Mouse (Mus musculus) heart, adult 11 months (tissue): ENCODE measurements around the gene Lsmem1.
A peak's percentile ranks its signal among the peaks of the same experiment; 100 is the strongest.
"Not testable (repeated sequence)": the region's sequence is repeated elsewhere in the genome, so short reads cannot be mapped to it uniquely, and the experiment has no call there.

Experiments used
- DNase-seq: peaks from one replicate; pipeline ENCODE4 v3.0.0; 2022

Gene Lsmem1

DNA sequence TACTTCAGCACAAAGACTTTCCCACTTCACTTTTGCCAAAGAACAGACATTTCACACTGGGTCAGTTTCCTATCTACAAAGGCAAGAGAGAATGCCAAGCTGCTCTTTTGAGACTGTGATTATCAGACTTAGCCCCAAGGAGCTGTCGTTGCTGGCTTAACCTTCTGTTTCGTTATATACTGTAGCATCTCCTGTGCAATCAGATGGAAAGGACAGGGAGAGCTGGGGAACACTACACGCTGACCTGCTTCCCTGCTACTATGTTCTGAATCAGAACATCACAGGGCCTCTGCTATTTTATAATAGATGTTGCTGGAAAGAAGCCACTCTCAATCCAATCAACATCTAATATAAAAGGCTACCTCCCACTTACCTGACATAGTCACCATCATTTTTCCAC, 9.8 kb upstream of the Lsmem1 start:
- peak; percentile 42 for DNase-seq

DNA sequence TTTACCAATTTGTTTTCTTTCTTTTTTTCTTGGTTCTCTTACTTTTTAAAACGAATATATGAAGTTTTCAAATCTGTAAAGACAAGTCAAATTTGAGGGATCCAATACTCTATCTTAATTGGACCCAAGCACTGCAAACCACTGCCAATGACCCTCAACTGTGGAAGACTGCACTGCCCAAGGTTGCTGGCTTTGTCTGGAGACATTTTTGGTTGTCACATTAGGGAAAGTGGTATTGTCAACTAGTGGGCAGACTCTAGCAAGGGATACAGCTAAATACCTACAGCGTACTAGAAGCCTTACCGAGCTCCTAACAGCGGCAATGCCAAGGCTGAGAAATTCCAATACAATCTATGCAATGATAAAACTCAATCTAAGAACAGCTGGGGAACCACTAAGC, 8.6 kb upstream of the Lsmem1 start:
- peak; percentile 62 for DNase-seq

DNA sequence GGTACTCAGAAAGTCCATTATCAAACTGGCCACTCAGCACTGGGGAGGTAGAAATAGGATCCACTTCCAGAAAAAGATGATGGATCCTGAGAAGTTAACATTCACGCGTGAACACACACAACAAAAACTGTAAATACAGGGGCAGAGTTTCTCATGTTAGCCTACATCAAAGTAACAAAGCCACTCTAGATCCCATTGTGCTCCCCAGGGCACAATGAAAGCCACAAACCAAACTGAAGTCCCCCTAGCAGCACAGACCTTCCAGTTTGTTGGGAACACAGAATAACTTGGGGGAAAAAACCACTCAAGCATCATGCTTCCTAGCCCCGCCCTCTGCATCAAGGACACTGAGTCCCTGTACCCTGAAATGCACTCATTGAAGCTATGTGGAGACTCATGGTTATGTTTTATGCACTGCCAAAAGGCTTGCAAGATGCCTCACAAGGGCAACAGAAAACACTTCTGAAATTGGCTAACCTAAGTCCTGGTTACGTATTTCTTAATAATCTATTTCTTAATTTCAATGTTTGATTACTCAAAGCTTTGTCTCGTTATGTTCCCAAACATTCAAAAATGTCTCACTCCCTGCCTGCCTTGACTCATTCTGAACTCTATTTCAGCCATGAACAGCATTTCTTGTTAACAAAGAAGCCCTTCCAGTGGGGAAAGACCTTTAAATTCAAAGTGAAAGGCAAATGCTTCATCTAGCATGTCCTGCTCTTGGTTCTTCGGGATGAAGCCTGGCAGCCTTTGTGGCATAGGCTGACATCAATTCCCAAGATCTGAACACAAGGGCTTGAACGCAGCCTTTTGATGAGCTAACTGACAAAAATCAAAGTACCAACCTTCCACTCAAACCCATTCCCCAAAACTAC, 3.1 kb upstream of the Lsmem1 start:
- DNase-seq: peak; percentile 57

DNA sequence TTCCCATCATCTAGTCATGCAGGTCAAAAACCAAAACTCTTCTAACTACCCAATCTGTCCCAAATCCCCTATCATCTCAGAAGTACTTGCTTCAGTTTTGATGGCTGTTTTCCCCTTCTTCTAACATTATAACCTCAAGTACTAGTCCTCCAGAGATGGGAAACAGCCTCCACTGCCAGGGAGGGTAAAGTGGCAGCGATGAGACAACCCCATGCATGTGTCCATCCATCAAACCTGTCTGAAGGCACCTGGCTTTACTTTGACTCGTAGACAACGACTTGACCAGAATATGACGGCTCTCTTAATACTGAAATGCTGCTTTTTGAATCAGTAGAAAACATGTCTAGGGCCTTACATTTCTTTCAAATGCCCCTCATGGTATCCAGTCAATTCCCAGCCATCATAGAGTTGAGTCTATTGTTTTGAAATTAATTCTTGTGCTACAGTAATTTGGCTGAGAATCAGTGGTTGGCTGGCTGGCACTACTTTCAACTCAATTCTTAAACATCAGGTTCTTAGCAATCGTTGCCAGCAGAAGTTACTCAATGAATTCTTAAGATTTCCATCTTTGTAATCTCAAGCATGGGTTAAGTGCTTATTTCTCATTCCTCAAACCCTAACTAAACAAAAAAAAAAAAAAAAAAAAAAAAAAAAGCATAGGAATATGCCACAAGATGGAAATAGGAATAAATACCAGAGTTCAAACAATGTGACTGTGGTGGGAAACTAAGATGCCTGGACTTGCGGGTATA, 1.4 kb upstream of the Lsmem1 start:
- DNase-seq: peak; percentile 80

DNA sequence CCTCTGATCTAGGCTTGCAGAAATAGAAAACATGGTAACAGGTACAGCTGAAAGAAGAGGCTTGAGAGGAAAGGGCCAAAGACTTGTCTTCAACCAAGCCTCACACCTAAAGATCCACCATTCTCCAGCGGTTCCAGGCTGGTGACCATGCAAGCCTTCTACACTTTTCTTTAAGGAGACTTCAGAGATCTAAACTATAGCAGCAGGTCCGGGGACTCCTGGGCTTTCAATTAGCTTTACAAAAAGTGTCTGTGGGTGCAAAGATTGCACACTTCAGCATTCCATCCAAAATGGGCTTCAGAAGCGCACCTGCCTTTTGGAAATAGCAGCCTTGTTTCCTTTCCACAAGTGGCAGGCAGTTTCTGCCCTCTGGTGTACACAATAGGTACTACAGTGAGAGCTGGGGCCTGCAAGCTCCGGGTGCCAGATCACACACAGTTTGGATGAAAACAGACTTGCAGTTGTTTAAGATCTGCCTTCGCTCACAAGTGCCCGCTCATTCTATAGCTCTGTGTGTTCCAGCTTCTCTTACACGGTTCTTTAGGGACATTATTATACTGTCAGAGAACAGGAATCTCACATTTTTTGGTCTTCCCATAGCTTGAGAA, 609 bp upstream of the Lsmem1 start:
- peak; percentile 94 for DNase-seq

DNA sequence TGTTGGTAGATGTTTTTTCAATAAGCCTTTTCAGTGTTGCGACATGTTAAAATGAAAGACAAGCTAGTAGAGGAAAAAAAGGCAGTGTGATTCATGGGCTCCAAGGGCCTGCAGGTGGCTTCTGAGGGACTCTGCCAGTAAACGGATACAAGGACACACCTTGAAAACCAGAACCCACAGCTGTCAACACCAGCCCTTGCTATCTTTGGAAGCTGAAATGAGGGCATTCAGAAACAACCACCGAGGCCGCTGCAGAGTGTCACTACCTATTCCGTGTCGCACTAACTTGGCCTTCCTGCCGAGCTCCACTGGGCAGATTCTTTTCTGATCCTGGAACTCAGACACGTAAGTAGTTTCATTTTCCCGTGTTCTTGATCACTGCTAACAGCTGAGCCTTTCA, 863 bp downstream of the Lsmem1 start:
- DNase-seq: peak; percentile 94

DNA sequence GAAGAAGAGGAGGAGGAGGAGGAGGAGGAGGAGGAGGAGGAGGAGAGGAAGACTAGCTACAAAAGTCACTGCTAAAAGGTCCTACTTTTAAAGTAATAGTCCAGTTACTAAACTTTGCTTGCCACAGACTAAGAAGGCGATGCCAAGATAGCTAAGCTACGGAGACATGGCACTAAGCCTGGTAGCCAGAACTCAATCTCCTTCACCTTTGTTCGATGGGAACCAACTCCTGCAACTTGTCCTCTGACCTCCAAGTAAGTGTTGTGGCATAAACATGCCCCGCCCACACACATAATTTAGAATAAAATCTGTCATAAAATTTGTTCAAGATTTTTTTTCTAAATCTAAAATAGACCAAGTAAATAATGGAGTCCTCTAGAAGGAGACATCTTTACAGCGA, 1.3 kb downstream of the Lsmem1 start:
- DNase-seq: no peak

DNA sequence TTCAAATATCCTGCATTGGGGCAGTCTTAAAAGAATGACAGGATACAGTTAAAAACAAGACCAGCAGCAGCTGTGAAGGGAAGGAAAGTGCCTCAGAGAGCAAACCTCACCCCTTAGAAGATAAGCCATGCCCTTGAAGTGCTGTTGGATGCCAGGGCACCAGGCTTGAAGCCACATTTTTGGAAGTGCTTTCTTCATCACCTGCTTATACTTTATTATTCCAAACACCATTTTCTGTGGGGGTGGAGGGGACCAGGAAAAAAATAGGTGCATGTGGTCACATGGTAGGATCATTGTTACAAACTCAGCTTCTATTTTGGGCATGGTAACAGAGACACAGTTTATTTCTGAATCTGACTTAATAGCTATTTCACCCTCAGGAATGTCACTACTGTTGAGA, 1.8 kb downstream of the Lsmem1 start:
- peak; percentile 90 for DNase-seq

DNA sequence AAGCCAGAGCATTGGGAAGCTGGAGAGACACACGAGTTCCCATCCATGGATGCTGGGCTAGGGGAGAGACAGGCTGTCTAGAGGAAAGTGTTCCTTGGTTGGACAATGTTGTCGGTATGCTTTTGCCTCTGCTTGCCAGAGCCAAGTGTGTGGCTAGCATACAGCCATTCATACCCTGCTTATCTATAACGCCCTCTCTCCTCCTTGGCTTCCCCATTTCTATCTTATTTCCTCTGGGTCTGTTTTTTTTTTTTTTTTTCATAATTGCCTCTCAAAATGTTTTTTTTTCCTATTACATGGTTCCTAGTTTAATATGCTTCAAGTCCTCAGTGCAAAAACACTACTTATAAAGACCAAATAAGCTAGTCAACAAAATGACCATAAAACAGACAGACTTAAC, 13.8 kb downstream of the Lsmem1 start:
- no peak for DNase-seq

DNA sequence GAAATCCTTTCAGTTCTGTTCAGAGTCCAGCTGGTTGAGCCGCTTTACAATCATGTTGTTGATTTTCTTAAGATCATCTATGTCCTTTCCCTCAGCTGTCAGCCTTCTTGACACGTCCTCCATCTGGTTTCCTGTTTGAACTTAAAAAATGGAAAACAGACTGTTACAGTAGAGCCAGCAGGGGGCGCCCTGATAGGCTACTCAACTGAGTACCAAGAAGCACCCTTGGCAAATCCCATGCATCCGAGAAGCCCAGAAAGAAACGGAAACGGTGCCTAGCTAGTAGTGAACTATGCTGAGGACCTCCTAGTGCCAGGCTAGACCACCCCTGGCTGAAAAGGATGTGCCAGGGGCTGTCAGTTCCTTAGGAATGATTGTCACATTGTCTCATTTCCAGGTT, 22.2 kb downstream of the Lsmem1 start:
- DNase-seq: no peak

DNA sequence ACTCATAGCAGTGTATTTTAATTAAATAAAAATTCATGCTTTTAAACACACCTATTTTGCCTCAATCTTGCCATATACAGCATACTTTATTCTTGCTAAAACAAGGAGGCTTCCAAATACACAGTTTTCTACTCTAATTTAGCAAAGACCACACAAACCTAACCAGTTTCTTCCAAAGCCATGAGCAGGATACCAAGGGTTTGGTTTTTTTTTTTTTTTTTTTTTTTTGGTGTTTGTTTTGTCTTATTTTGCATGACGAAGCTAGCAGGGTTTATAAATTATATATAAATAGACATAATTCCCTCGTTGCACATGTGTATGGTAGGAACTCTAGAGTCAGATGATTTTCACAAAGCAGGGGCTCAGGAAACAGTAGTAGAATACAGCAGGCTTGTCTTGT, 23.1 kb downstream of the Lsmem1 start:
- no peak for DNase-seq

DNA sequence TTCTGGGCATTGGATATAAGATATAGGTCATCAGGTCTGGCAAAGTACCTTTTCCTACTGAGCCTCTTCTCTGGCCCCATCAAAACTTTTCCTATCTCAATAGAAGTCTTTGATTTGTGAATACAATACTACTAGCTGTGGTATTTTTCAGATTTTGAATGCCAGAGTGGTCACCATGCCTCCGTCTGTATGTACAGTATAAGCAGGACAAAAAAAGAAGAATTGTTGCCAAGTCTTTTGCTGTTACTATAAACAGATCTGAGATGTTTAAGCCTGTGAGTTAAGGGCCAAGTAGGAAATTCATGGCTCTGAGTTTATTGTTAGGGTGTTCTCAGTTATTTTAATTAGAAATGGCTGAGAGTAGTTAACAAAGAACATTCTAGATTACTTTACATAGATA, 24.1 kb downstream of the Lsmem1 start:
- DNase-seq: not testable (repeated sequence)

DNA sequence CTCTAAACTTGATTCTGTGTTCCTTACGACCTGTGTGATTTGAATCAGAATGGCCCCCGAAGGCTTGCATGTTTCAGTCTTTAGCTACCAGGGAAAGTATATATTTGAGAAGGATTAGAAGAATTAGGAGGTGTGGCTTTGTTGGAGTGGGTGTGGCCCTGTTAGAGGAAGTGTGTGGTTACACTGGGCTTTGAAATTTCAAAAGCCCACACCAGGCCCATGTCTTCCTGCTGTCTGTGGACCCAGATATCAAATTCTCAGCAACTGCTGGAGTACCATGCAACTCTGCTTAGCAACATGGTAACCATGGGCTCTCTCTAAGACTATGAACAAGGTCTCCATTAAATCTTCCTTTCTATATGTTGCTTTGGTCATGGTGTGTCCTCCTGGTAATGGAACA, 27.7 kb downstream of the Lsmem1 start:
- DNase-seq: no peak

DNA sequence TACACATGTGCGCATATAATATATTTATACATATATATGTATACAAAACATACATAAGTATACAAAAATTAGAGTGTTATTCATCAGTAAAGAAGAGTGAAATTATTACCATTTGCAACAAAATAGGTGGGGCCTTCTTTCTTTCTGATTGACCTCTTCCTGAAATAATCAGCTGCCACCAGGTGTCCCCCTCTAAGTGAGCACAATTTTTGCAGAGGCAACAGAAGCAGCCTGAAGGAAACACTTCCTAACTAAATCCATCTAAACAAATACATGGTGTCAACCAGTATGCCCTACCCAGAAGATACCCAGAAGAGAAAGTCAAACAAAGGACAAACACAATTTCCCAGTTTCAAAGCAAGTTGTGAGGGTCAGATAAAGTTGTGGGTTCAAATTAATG, 29.6 kb downstream of the Lsmem1 start:
- DNase-seq: peak; percentile 25

DNA sequence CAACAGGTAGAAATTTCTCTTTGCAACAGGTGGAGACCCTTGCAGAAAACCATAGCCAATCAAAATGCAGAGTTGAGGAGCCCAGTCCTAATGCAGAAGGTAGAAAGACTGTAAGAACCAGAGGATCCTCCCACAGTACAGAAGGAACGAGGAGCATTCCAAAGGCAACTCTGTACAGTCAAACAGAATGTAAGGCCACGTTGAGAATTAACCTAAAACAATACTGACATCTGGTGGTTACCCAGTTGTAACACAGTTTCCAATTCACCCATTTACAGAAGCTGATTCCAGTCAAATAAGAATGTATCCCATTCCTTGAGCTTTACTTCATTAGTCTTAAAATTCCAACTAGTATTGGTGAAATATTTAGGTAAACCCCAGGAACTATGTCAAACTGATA, 34.7 kb downstream of the Lsmem1 start:
- DNase-seq: no peak

DNA sequence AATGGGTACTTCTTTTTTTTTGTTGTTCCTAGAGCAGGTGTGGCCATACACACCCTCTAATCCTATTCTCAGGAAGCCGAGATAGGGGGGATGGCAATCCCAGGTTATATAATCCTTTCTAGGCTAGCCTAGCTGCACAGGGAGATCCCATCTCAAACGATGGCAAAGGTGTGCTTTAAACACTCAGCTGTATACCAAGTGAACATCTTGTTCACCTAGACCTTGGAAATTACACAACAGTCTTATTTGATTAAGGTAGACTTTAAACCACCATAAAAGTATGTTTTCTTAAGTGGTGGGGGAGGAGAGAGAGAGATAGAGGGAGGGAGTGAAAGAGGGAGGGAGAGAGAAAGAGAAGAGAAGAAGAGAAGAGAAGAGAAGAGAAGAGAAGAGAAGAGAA, 38.5 kb downstream of the Lsmem1 start:
- DNase-seq: peak; percentile 28

DNA sequence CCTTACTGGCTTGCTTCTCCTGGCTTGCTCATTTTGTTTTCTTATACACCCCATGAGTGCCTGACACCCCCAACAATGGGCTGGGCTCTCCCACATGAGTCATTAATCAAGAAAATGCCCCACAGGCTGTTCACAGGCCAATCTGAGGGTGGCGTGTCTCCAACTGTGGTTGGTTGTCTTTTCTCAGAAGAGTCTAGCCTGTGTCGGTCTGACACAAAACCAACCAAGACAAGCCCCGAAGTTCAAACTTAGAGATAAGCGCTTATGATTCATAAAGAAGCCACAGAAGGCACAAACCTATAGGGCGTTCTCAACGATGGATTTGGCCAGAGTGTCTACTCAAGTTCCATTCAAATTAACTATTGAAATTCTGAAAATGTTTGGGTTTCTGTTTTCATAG, 45.1 kb downstream of the Lsmem1 start:
- peak; percentile 71 for DNase-seq

DNA sequence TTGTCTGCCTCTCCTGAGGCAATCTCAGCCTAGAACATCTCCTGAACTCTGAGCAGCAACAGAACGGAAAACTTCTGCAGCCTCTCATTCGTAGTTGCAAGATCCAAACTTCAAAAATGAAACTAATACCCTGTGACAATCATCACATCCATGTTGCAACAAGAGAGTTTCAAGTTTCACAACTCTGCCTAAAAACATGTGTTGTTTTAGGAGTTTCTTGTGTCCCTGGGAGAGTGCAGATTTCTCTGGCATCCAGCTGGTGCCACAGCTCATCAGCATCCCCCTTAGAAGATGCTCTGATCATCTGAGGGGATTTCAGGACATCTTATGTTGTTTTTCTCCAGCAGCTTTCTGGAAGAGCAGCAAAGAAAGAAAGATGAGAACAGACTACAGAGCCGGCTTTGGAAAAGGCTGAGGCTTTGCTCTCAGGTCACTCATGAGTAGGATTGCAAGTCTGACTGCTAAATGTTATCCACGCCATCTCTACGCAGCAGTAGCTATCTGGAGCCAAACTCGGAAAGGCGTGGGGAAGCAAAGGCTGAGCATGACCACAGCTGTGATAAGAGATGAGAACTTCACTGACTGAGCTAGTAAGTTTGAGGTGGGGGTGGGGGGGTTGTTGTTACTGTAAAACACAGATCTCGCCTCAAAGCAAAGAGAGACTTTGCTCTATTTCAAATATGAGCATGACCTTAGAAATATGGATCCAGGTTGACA, 46.8 kb downstream of the Lsmem1 start:
- DNase-seq: peak; percentile 84

DNA sequence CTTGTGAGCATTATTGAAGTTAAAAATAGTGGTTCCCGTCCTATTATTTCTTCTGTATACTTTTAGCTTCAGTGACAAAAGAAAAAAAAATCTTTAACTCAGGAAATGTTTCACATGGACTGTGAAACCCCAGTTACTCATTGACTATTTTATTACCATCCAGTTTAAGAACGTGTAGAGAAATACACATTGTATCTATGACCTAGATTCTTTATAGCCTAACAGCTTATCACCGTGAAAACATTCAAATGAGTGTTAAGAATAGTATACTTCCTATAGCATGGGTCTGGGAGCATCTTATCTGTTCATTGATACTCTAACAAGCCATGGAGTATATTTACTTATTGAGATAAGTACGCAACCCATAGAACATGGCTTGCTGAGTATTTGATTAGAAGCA, 52.0 kb downstream of the Lsmem1 start:
- DNase-seq: no peak

DNA sequence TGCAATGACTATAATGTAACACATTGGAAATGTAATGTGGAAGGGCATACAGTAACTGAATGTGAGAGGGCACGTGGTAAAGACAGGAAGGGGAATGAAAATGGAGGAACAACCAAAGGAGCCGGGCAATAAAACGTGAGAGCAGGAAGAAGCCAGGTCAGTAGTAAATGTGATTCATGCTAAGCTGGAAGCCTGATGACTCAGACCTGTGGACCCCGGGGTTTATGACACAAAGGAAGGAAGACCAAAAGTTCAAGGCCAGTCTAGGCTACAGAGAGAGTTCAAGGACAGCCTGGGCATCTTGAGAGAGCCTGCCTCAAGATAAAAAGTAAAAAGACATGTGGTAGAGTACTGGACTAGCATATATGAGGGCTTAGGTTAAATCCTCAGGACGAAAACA, 52.8 kb downstream of the Lsmem1 start:
- DNase-seq: no peak

DNA sequence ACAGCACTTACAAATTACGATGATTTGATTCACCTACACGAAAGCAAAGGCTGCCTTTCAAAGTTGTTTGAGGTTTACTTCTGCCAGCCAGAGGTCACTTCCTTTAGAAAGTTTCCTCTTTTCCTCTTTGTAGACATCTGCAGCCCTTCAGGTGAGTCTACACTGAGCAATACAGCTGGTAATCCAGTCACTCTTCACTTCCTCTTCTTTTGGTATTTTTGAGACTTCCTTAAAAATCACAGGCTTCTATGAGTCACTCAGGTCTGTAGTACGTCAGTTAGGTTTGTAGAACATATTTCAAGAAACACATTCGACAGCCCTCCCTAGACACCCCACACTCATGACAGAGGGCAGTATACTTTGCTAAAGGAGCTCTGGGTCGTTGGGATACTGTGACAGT, 58.6 kb downstream of the Lsmem1 start:
- peak; percentile 40 for DNase-seq

DNA sequence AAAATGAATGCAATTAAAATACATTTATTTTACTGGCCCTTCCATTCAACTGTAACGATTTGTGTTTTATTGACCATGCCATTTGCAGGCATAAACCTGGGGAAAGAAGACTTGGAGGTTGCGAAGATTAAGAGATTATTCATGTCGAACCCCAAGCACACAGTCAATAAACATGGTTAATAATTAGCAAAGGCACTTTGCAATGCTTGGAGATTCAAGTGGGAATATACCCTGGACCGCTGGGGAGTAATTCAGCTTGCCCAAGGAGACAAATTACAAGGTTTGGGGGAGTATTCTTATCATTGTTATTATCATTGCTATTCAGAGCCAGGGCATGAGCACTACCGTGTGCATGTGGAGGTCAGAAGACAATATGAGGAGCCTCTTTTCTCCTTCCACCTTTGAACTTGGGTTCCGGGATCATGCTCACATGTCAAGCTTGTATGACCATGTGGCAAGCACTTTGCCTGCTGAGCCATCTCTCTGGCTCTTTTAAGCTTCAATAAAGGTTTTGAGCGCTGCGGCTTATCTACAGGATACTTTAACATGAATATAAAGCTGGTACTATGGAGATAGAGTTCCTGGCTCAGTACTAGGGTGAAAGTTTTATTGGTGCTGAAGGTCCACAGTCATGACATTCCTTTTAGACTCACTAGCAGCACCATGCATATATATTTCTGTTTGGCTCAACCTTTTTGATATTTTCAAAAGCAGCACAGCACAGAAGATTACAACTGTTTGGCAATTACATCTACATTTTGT, 59.6 kb downstream of the Lsmem1 start:
- DNase-seq: no peak

DNA sequence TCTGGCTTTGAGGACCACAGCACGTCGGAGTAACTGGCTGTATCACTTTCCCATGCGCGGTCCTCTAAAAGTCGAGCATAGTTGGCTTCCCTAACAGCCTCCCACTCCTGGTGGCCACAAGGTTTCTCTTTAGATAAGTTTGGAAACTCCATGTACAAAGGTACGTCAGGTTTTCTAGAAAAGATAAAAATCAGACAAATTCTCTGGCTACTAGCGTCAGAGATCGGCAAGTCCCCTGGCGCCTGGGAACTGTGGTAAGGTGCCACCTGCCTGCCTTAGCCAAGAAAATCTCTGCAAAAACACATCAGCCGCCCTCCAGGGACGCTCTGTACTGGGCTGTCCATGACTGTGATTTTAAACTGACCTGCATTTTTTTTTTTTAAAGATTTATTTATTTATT, 64.8 kb downstream of the Lsmem1 start:
- no peak for DNase-seq
